Comparison of ENCODE assay signal across 14 mouse cellular contexts in genomic region chr1:75212542-75212941, GRCm38 (mm10). TPM values are rescaled to one million over a fixed set of nuclear protein-coding genes. Genes with fewer than 3 reads are reported as not detected.
A peak's percentile ranks its signal among the peaks of the same experiment; 100 is the strongest.
DNase-seq lines count a peak whose midpoint lies in the region; ATAC-seq and TF ChIP-seq lines count a peak whose summit lies in the region.
"Had no signal": no experiment of that assay in that cellular context is flagged by ENCODE, and none has a peak within 500 bp of the region (broad histone marks: within the 10 kb centered on the region; RNA-seq: fewer than 3 reads in every experiment).

No protein-coding gene starts in this region.

- DNase-seq in kidney, adult 9 months: peak; percentile 38
- no peak for DNase-seq in kidney, postnatal 10 days
- no peak for DNase-seq in liver, embryonic 14.5 days (ENCODE audit: low read depth in 3 of 3, low spot score in 3 of 3)
- DNase-seq in layer of hippocampus, postnatal 14 days (ENCODE audit: low spot score in 2 of 2): no peak
- DNase-seq in MN1 (ENCODE audit: low spot score): no peak
- DNase-seq: spleen, adult 18-20 months had no signal

- no peaks in the 10 kb centered on the region for H3K9me3 ChIP-seq in erythroblast, embryonic 14.5 days (ENCODE audit: control insufficient read depth, low read length)
- no peaks in the 10 kb centered on the region for H3K9me3 ChIP-seq in liver, embryonic 14.5 days (ENCODE audit: control insufficient read depth, low read length)
- H3K9me3 ChIP-seq: limb, embryonic 13.5 days had no signal

- 58% methylated on average over 4 of the region's 4 CpGs for WGBS in liver, embryonic 14.5 days (ENCODE audit: insufficient replicate concordance)

- H3K4me2 ChIP-seq in liver, embryonic 14.5 days (ENCODE audit: low read depth): peak overlapping the region; percentile 75

- no peak for TF ChIP-seq CTCF in cortical plate, adult 2 months (IDR thresholded peaks at IDR 0.05; ENCODE audit: extremely low read depth, insufficient read depth, low read length)
- no peak for TF ChIP-seq CTCF in liver, embryonic 14.5 days (IDR thresholded peaks at IDR 0.05; ENCODE audit: low read depth)

- 0 out of 2 replicates have a peak, but pooled peaks have one; percentile 22 for TF ChIP-seq POLR2A in cortical plate, adult 2 months (IDR thresholded peaks at IDR 0.05; ENCODE audit: extremely low read depth, insufficient read depth, low read length)

- H3K27me3 ChIP-seq in erythroblast, embryonic 14.5 days (ENCODE audit: control insufficient read depth): no peaks in the 10 kb centered on the region; the same call in 1 of the 2 replicates
- no peaks in the 10 kb centered on the region for H3K27me3 ChIP-seq in liver, embryonic 14.5 days (ENCODE audit: control insufficient read depth, insufficient read depth, low read length)

- TF ChIP-seq EP300 in liver, embryonic 14.5 days (IDR thresholded peaks at IDR 0.05; ENCODE audit: low read depth): no peak

- H3K9ac ChIP-seq in liver, embryonic 14.5 days (replicated peaks): peak overlapping the region; percentile 23; the same call in 1 of the 2 replicates

- H3K4me1 ChIP-seq in erythroblast, embryonic 14.5 days (ENCODE audit: control insufficient read depth): peaks cover 93% of the 10 kb centered on the region
- H3K4me1 ChIP-seq in cortical plate, adult 2 months (ENCODE audit: control insufficient read depth, insufficient read depth, low read length): peaks cover 12% of the 10 kb centered on the region
- peaks cover 68 to 78% of the 10 kb centered on the region in 2 experiments for H3K4me1 ChIP-seq in liver, embryonic 14.5 days (replicated peaks; ENCODE audit: control insufficient read depth in 2 of 2, insufficient read depth in 2 of 2, low read length in 1 of 2)

- H3K4me3 ChIP-seq in erythroblast, embryonic 14.5 days (replicated peaks): peak overlapping the region; percentile 45
- no peak overlapping the region for H3K4me3 ChIP-seq in cortical plate, adult 2 months (ENCODE audit: insufficient read depth, low read length)
- H3K4me3 ChIP-seq in liver, embryonic 14.5 days (ENCODE audit: insufficient read depth in 1 of 2, low read depth in 2 of 2, low read length in 2 of 2): peak overlapping the region; percentile 32 to 77; a peak in 3 of 4 replicates

- H3K36me3 ChIP-seq in erythroblast, embryonic 14.5 days (ENCODE audit: control insufficient read depth): peaks cover 61% of the 10 kb centered on the region
- peaks cover 49% of the 10 kb centered on the region for H3K36me3 ChIP-seq in liver, embryonic 14.5 days (replicated peaks; ENCODE audit: control insufficient read depth, insufficient read depth, low read depth)

- no peak overlapping the region for H3K27ac ChIP-seq in cortical plate, adult 2 months (ENCODE audit: insufficient read depth, low read length)
- H3K27ac ChIP-seq in liver, embryonic 14.5 days: peak overlapping the region; percentile 43
- H3K27ac ChIP-seq: limb, embryonic 13.5 days; macrophage had no signal

- ATAC-seq in erythroblast, adult 5-6 weeks (replicated peaks; ENCODE audit: low FRiP score, poor library complexity, severe bottlenecking): no peak
- ATAC-seq in liver, embryonic 14.5 days (ENCODE audit: insufficient read depth): no peak

RNA-seq across cellular contexts. Expression of gene Stk16, which starts 1.9 kb away (rescaled TPM):
- polyA plus RNA-seq in erythroblast, embryonic 14.5 days (2012): 13.2 and 18.8 TPM in 2 replicates
- total RNA-seq in erythroblast, adult 5-6 weeks (2015; ENCODE audit: low replicate concordance): 50.4 and 76.9 TPM in 2 replicates
- total RNA-seq in erythroblast, adult 5-6 weeks (2017; ENCODE audit: low replicate concordance): 31.3 and 50.2 TPM in 2 replicates
- 159 and 172 TPM in 2 replicates for polyA plus RNA-seq in cortical plate, adult 2 months (2012; rRNA removed)
- polyA plus RNA-seq in liver, embryonic 14.5 days (2012; rRNA removed): 76.3 and 93.3 TPM in 2 replicates
- polyA plus RNA-seq in liver, embryonic 14.5 days (2014; fragmentation: Nextera tagmentation; extraction: Ambion mirVana): 61.8 and 66.1 TPM in 2 replicates
- total RNA-seq in layer of hippocampus, postnatal 14 days (2021): 10 to 100 TPM; 90.5 to 91.4 TPM

RNA-seq across cellular contexts. Expression of gene Glb1l, which starts 1.9 kb away (rescaled TPM):
- 0.02 and 0.62 TPM in 2 replicates for polyA plus RNA-seq in erythroblast, embryonic 14.5 days (2012)
- 12.3 and 12.9 TPM in 2 replicates for total RNA-seq in erythroblast, adult 5-6 weeks (2015; ENCODE audit: low replicate concordance)
- 8.1 and 8.6 TPM in 2 replicates for total RNA-seq in erythroblast, adult 5-6 weeks (2017; ENCODE audit: low replicate concordance)
- polyA plus RNA-seq in cortical plate, adult 2 months (2012; rRNA removed): 20.4 and 21.2 TPM in 2 replicates
- polyA plus RNA-seq in liver, embryonic 14.5 days (2012; rRNA removed): 4.0 and 4.9 TPM in 2 replicates
- polyA plus RNA-seq in liver, embryonic 14.5 days (2014; fragmentation: Nextera tagmentation; extraction: Ambion mirVana): 3.2 and 4.3 TPM in 2 replicates
- total RNA-seq in layer of hippocampus, postnatal 14 days (2021): 10 to 100 TPM; 21.3 to 21.7 TPM

RNA-seq across cellular contexts. Expression of gene Tuba4a, which starts 7.1 kb away (rescaled TPM):
- 5.9 and 9.5 TPM in 2 replicates for polyA plus RNA-seq in erythroblast, embryonic 14.5 days (2012)
- total RNA-seq in erythroblast, adult 5-6 weeks (2015; ENCODE audit: low replicate concordance): 433 and 471 TPM in 2 replicates
- 280 and 368 TPM in 2 replicates for total RNA-seq in erythroblast, adult 5-6 weeks (2017; ENCODE audit: low replicate concordance)
- 345 and 362 TPM in 2 replicates for polyA plus RNA-seq in cortical plate, adult 2 months (2012; rRNA removed)
- 155 and 168 TPM in 2 replicates for polyA plus RNA-seq in liver, embryonic 14.5 days (2012; rRNA removed)
- polyA plus RNA-seq in liver, embryonic 14.5 days (2014; fragmentation: Nextera tagmentation; extraction: Ambion mirVana): 346 and 362 TPM in 2 replicates
- 100 to 1,000 TPM; 512 to 548 TPM for total RNA-seq in layer of hippocampus, postnatal 14 days (2021)

RNA-seq across cellular contexts. Expression of gene A630095N17Rik, which starts 19.4 kb away (rescaled TPM):
- not detected in 2 replicates for polyA plus RNA-seq in erythroblast, embryonic 14.5 days (2012)
- total RNA-seq in erythroblast, adult 5-6 weeks (2015; ENCODE audit: low replicate concordance): not detected in 2 replicates
- not detected in 2 replicates for total RNA-seq in erythroblast, adult 5-6 weeks (2017; ENCODE audit: low replicate concordance)
- polyA plus RNA-seq in cortical plate, adult 2 months (2012; rRNA removed): not detected in 2 replicates
- not detected in 2 replicates for polyA plus RNA-seq in liver, embryonic 14.5 days (2012; rRNA removed)
- 0.22 TPM in 1 of 2 replicates, not detected in the other for polyA plus RNA-seq in liver, embryonic 14.5 days (2014; fragmentation: Nextera tagmentation; extraction: Ambion mirVana)
- total RNA-seq in layer of hippocampus, postnatal 14 days (2021): not detected
- total RNA-seq: gastrocnemius, adult 18-20 months had no signal
- polyA plus RNA-seq: heart, postnatal 0 days; intestine, embryonic 14.5 days; limb, embryonic 13.5 days; macrophage had no signal

RNA-seq across cellular contexts. Expression of gene Atg9a, which starts 20.5 kb away (rescaled TPM):
- polyA plus RNA-seq in erythroblast, embryonic 14.5 days (2012): 25.7 and 26.4 TPM in 2 replicates
- total RNA-seq in erythroblast, adult 5-6 weeks (2015; ENCODE audit: low replicate concordance): 107 and 131 TPM in 2 replicates
- 137 and 142 TPM in 2 replicates for total RNA-seq in erythroblast, adult 5-6 weeks (2017; ENCODE audit: low replicate concordance)
- polyA plus RNA-seq in cortical plate, adult 2 months (2012; rRNA removed): 124 and 129 TPM in 2 replicates
- polyA plus RNA-seq in liver, embryonic 14.5 days (2012; rRNA removed): 17.4 and 23.6 TPM in 2 replicates
- polyA plus RNA-seq in liver, embryonic 14.5 days (2014; fragmentation: Nextera tagmentation; extraction: Ambion mirVana): 16.4 and 18.3 TPM in 2 replicates
- 100 to 1,000 TPM; 110 to 115 TPM for total RNA-seq in layer of hippocampus, postnatal 14 days (2021)

Comparison
In these comparisons a context has a peak if more than half of its experiments do, and no peak if none do; other contexts are left out.
1. RNA of gene Tuba4a, which starts 7.1 kb away (polyA plus RNA-seq): 345 to 362 TPM in cortical plate, adult 2 months and 155 to 362 TPM in liver, embryonic 14.5 days; 5.9 to 9.5 TPM in erythroblast, embryonic 14.5 days; every median in the first group is over 10 times any median in the second.